Mouse (Mus musculus) thymus, postnatal 14 days (tissue): ENCODE data around the gene Melk.

Experiments
- DNase-seq: peaks from one replicate; pipeline ENCODE4 v3.0.0; 2021

The Melk gene

DNA sequence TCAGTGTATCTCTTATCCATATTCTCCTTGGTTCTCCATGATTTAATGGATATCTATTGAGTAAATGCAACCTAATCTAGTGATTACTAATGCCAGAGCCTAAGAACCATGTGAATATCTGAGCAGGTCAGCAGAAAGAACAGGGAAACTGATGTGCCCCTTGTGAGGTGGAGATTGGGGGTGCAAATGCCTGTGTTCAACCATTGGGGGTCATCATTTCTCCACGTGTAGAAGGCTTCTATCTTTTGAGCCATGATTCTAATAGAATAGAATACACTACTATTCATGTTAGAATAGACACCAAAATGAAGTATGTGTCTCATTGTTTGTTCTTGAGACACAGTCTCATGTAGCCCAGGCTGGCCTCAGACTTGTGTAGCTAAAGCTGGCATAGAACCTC, 27.3 kb downstream of the Melk start:
- DNase-seq: no peak

DNA sequence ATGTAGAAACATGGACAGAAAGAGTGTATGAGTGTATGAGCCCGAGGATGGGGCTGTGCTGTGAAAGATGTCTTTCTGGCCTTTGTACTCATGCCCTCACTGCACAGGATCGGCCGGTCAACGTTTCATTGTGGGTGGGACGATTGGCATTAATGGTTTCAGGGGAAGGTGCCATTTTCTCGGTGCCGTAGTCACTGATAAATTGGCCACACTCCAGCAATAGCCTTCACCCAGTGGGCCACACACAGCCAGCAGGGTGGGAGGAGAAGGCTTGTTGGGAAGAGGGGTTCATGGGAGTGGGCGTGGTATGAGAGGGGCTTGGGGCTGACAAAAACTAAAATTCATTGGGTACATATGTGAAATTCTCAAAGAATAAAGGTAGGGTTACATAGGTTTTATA, 34.3 kb downstream of the Melk start:
- DNase-seq: no peak

DNA sequence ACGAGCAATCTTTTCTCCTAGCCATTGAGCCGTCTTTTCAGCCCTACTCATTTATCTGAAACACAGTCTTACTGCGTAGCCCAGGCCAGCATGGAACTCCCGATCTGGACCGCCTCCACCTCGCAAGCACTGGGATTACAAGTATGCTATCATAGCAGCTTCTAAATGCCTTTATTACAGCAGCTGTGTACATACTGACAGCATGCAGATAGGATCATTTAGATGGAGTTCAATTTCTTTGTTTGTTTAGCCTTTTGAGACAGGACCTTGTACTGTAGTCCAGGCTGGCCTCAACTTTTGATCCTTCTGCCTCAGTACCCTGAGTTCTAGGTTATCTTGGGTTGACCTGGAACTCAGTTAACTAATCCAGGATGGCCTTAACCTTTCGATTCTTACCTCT, 61.0 kb downstream of the Melk start:
- no peak for DNase-seq

GRCm38 (mm10) chr4:44363434-44364013, 62.8 kb downstream of the Melk start:
- no peak for DNase-seq

DNA sequence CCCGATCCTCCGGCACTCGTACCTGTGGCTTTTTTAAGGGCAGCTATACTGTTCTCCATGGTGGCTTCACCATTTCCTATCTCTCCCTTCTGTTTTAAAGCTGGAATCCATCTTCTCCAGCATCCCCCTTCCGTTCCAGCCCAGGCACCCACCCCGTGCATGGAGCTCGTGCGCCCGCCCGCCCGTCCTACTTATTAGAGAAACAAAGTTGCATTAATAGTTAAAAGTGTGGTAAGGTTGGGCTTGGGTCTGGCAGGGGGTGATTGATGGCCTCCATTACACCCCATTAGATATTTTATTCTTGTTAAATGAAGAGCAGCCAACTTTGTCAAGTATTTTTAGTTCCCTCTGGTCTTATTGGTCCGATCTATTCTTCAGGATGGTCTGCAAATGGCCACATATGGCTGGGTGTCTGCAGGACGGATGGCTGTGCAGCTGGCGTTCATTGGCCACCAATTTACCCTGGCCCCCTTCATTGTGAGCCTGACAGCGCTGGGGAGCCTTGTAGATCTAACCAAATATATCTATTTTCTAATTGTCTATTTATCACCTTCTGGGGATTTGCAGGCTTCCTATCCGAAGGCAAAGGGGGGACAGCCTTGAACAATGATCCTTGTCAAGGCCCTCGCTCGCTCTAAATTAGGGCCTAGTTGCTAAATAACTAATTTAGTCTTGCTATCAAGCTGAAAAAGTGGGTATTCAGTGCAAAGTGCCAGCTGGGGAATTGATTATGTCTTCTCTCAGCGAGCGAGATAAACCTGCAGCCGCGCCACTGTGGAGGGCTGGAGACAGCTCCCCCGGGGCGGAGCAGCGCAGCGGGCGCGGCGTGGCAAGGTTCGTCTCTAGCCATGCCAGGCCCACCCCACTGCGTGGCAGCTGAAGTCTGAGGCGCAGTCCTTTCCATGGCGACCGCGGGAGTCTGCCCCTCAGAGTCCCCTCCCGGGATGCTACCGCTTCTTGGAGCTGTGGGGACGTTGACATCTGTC, 91.8 kb downstream of the Melk start:
- DNase-seq: no peak

- peak; percentile 41 for DNase-seq
These were observed 101.9 kb downstream of the Melk start for GRCm38 (mm10) chr4:44402607-44403006.

DNA sequence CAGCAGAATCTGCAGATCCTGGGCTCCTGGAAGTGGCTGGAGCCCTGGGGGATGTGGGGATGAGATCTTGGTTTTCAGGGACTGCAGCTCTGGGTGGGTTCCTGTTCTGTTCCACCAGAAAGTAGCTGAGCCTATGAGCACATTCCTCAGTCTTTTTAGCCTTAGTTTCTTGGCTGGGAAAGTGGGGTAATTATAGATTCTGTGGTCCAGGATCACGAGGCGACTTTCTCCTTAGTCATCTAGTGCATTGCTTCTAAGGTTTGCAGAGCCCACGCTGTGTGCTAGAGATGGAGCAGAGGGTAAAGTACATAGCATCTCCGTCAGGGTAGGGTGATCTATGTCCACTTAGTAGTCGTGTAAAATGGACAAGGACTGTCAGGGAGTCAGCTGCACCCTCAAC, 103.8 kb downstream of the Melk start:
- DNase-seq: no peak
